Mouse (Mus musculus) hindbrain, embryonic 13.5 days (tissue): ENCODE measurements at regions not wholly inside any gene's neighbourhood (a gene's known extent, or its start where the extent isn't known, plus 50 kb on each side); places are given as distances from the start of the nearest gene placed in this dataset.

Experiments
- ATAC-seq: fragments of 200-750 bp; cut with Nextera tagmentation; 2 replicates; pipeline ENCODE4 v1.8.0; 2017; ENCODE audit warnings: moderate TSS enrichment; ENCODE audit not compliant: low FRiP score
- H3K27ac ChIP-seq: fragments of 300-500 bp; sonication (generic); 2 replicates; pipeline ENCODE4 v1.5.1; 2015; ENCODE audit warnings: inconsistent platforms, mild to moderate bottlenecking, moderate library complexity
- H3K27me3 ChIP-seq: fragments of 300-500 bp; sonication (generic); 2 replicates; pipeline ENCODE4 v1.6.1; 2015; ENCODE audit warnings: mild to moderate bottlenecking, inconsistent platforms
- H3K36me3 ChIP-seq: fragments of 300-500 bp; sonication (generic); 2 replicates; pipeline ENCODE4 v1.6.1; 2015; ENCODE audit warnings: mild to moderate bottlenecking, inconsistent platforms
- H3K4me1 ChIP-seq: fragments of 300-500 bp; sonication (generic); replicated peaks from 2 replicates; pipeline ENCODE4 v1.6.1; 2015; ENCODE audit warnings: inconsistent platforms
- H3K4me2 ChIP-seq: fragments of 300-500 bp; sonication (generic); 2 replicates; pipeline ENCODE4 v1.6.1; 2015; ENCODE audit warnings: inconsistent platforms, mild to moderate bottlenecking, moderate library complexity
- H3K4me3 ChIP-seq: fragments of 300-500 bp; sonication (generic); 2 replicates; pipeline ENCODE4 v1.5.1; 2015; ENCODE audit warnings: mild to moderate bottlenecking, inconsistent platforms
- H3K9ac ChIP-seq: fragments of 300-500 bp; sonication (generic); 2 replicates; pipeline ENCODE4 v1.6.1; 2015; ENCODE audit warnings: mild to moderate bottlenecking, inconsistent platforms
- H3K9me3 ChIP-seq: fragments of 300-500 bp; sonication (generic); 2 replicates; pipeline ENCODE4 v1.6.1; 2016; ENCODE audit warnings: inconsistent platforms
- WGBS: fragments of 180-500 bp; shearing (Covaris S2); methylation state at CpG from one replicate; pipeline ENCODE4 v1.1.7; 2015; 5-methylcytosine and 5-hydroxymethylcytosine counted together

DNA sequence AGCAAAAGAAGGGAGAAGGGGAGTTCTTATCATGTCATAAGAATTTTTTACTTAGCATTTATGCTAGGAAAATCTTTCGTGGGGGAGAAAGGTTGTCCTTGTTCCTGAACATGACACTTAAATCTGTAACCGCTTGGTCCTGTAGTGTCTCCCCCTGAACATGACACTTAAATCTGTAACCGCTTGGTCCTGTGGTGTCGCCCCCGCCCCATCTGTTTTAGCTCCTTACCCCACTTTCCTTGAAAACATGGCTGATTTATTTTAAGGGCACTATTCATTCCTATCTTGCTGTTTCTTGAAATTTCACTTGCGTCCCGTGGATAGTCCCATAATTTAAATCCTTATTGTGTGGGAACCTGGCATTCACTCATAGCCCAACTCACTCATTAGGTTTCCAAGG lies 82.2 kb downstream of the Rap2a start:
- Histone ChIP-seq H3K4me1 (no peaks in the 10 kb centered on the region), H3K36me3 (no peaks in the 10 kb centered on the region), H3K4me2 (no peak overlapping the region), H3K27me3 (no peaks in the 10 kb centered on the region), H3K9me3 (no peaks in the 10 kb centered on the region), H3K27ac (no peak overlapping the region), H3K9ac (no peak overlapping the region), H3K4me3 (no peak overlapping the region)
- no peak for ATAC-seq
- WGBS = 95% methylated on average over 7 of the region's 7 CpGs

DNA sequence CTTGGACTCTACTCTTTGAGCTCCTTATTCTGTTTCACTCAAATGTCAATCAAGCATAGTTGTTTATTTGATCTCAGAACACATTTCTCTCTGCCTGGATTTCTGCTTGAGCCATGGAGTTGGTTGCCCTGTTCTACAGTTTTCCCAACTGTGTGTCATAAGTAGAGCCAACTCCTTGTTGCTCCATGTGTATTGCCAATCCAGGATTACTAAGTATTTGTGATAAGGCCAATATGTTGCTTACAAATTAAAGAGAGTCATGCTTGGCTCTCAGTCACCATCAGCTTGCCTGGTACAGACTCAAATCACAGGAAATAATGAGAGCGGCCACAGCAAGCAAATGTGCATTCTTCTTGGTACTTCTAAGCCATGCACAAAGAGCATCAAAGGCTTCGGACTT lies 82.7 kb downstream of the Rap2a start:
- Histone ChIP-seq H3K27me3 (no peaks in the 10 kb centered on the region), H3K27ac (no peak overlapping the region), H3K9ac (no peak overlapping the region), H3K4me1 (no peaks in the 10 kb centered on the region), H3K9me3 (no peaks in the 10 kb centered on the region), H3K4me2 (no peak overlapping the region), H3K36me3 (no peaks in the 10 kb centered on the region), H3K4me3 (no peak overlapping the region)
- WGBS = 95% methylated on average over 2 of the region's 2 CpGs
- no peak for ATAC-seq

DNA sequence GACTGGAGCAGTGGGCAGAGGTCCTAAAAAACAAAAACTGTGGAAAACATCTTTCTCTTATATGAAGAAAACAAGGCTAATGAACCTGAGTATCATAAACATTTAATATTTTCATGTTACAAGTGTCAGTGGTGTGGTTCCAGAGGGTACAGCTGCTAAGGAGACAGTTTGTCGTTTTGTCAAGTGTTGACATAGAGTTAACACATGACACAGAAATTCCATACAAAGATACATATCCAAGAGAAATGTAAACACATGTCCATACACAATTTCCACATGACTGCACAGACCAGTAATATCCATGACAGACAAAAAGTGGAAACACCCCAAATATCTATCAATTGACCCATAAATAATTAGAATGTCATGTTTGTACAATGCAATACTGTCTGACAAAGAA lies 88.7 kb downstream of the Rap2a start:
- Histone ChIP-seq H3K4me2 (no peak overlapping the region), H3K4me1 (no peaks in the 10 kb centered on the region), H3K36me3 (no peaks in the 10 kb centered on the region), H3K9me3 (no peaks in the 10 kb centered on the region), H3K4me3 (no peak overlapping the region), H3K9ac (no peak overlapping the region), H3K27ac (no peak overlapping the region), H3K27me3 (no peaks in the 10 kb centered on the region)
- no peak for ATAC-seq
- WGBS = 88% methylated on average over 1 of the region's 1 CpGs

DNA sequence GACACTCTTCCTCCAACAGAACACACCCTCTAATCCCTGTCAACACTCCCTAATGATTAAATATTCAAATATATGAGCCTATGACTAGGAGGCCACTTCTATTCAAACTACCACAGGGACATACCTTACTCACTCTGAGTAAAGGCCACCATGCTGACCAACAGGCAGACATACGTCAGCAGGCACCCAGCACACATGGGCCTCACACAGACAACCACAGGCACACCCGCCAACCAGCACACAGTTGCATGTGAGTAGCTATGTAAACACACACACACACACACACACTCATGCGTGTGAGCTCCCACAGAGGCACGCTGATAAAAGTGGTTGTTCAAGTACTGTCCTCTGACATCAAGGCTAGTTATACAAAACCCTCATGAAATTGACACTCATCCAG lies 89.8 kb downstream of the Rap2a start:
- Histone ChIP-seq H3K36me3 (no peaks in the 10 kb centered on the region), H3K4me1 (no peaks in the 10 kb centered on the region), H3K27me3 (no peaks in the 10 kb centered on the region), H3K27ac (no peak overlapping the region), H3K4me3 (no peak overlapping the region), H3K4me2 (no peak overlapping the region), H3K9me3 (no peaks in the 10 kb centered on the region), H3K9ac (no peak overlapping the region)
- no peak for ATAC-seq
- 89% methylated on average over 4 of the region's 4 CpGs for WGBS

DNA sequence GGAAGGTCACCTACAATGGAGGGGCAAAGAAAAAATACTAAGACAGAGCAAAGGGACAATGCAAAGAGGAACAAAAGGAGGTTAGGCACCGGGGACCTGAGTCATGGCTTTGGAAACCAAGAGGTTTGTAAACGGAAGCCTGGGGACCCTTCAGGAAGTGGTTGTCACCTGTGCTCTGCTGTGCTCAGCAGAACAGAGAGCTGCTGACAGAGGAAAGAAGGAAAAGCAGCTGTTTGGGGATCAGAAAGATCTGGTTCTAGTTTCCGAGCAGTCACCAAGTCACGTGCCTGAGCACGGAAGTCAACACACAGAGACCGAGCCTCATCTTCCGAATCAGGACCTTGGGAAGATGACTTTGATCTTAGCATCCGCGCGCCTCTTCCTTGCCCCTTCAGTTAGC lies 94.0 kb downstream of the Rap2a start:
- WGBS = 73% methylated on average over 10 of the region's 10 CpGs
- no peak overlapping the region for H3K27ac ChIP-seq
- H3K4me2 ChIP-seq = no peak overlapping the region
- no peak for ATAC-seq
- H3K9me3 ChIP-seq = no peaks in the 10 kb centered on the region
- no peaks in the 10 kb centered on the region for H3K4me1 ChIP-seq
- no peak overlapping the region for H3K9ac ChIP-seq
- H3K4me3 ChIP-seq = no peak overlapping the region
- H3K36me3 ChIP-seq = no peaks in the 10 kb centered on the region
- no peaks in the 10 kb centered on the region for H3K27me3 ChIP-seq

DNA sequence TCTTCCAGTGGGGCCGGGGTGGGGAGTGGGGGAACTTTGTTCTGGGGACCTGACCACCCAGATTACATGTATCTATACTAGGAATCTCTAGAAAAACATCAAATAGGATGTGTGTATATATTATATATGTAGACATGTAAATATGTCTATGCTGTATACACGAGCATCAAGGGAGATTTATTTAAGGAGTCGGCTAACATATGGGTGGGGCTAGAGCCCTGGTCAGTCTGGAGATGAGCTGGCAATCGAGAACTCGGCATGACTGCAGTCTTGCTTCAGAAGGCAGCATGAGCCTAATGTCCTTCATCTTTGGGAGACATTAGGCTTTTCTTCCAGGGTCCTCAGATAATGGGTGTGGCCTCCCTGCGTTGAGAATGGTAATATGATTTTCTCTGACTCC lies 97.0 kb downstream of the Rap2a start:
- ATAC-seq = no peak
- 93% methylated on average over 6 of the region's 6 CpGs for WGBS

DNA sequence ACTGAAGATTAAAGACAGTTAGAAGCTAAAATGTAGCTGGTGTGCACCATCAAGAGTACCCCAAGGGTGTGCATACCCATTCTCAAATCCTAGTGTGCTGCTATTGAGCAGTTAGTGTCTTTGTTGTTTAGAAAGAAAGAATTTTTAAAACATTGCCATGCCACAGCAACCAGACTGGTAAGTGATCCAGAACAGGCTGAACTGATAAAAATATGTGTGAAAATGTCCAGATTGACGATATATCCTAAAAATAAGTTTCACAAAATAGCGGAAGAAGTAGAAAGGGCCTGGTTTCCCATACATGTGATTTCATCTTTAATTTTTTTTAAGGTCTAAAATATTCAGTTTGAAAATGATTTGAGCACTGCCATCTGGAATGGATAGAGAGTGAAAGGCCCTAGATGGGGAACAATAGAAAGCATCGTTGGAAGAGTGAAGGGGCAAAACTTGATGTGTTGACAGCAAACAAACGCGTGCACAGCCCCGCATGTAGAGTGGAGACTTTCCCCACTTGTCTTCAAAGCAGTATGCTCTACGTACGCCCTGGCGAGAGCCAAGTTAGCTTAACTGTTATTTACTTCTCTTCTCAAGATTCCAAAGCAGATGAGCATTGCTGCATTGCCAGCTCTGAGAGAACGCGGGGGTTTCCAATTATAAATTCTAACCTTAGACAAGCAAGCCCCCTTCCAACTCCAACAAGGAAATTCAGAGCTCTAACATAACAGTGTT lies 100.3 kb downstream of the Rap2a start:
- no peak overlapping the region for H3K4me2 ChIP-seq
- no peaks in the 10 kb centered on the region for H3K4me1 ChIP-seq
- no peak overlapping the region for H3K27ac ChIP-seq
- no peak for ATAC-seq
- H3K9me3 ChIP-seq = no peaks in the 10 kb centered on the region
- H3K9ac ChIP-seq = no peak overlapping the region
- H3K4me3 ChIP-seq = no peak overlapping the region
- 89% methylated on average over 11 of the region's 11 CpGs for WGBS
- H3K27me3 ChIP-seq = no peaks in the 10 kb centered on the region
- no peaks in the 10 kb centered on the region for H3K36me3 ChIP-seq

More for the DNA sequence above, 97.0 kb downstream of the Rap2a start:
- Histone ChIP-seq H3K4me3 (no peak overlapping the region), H3K27me3 (no peaks in the 10 kb centered on the region), H3K4me1 (no peaks in the 10 kb centered on the region), H3K4me2 (no peak overlapping the region), H3K9me3 (no peaks in the 10 kb centered on the region), H3K9ac (no peak overlapping the region), H3K36me3 (no peaks in the 10 kb centered on the region), H3K27ac (no peak overlapping the region)

DNA sequence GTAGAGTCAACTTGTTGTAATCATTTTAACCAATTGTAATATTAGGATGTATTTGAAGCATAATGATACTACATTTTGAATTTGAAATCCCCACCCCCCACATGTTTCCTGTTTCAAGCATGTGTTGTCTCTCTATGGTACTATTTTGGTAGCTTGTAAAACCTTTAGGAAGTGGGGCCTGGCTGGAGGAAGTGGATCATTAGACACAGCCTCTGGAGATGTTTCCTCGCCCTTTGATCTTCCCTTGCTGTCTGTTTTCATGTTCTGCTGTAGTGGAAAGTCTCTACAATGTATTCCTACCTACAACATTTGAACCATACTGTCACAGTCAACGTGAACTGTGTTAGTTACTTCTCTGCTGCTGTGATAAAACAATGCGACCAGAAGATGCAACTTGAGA lies 105.6 kb downstream of the Rap2a start:
- Histone ChIP-seq H3K27me3 (no peaks in the 10 kb centered on the region), H3K9me3 (no peaks in the 10 kb centered on the region), H3K4me3 (no peak overlapping the region), H3K36me3 (no peaks in the 10 kb centered on the region), H3K4me2 (no peak overlapping the region), H3K4me1 (no peaks in the 10 kb centered on the region), H3K27ac (no peak overlapping the region), H3K9ac (no peak overlapping the region)
- ATAC-seq = no peak
- WGBS = 79% methylated on average over 3 of the region's 3 CpGs

DNA sequence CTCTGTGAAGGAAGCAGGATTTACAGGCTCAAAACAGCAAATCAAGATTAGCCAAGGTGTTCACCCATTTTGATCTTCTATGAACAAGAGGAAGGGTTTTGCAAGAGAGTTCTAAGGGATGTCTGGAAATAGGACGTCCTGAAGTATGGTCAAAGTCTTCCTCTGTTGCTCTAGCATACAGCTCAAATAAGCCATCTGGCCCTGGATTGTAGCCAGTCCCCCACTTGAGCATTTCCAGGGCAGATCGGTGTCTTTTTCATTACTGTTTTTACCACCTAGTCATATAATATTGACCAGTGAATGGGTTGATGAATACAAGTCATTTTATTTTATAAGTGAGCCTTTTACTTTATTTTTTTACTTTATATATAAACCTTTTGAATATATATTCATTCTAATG lies 113.9 kb downstream of the Rap2a start:
- Histone ChIP-seq H3K9me3 (no peaks in the 10 kb centered on the region), H3K9ac (no peak overlapping the region), H3K27me3 (no peaks in the 10 kb centered on the region), H3K4me1 (no peaks in the 10 kb centered on the region), H3K36me3 (no peaks in the 10 kb centered on the region), H3K4me2 (no peak overlapping the region), H3K4me3 (no peak overlapping the region), H3K27ac (no peak overlapping the region)
- 93% methylated on average over 2 of the region's 2 CpGs for WGBS
- ATAC-seq = no peak

DNA sequence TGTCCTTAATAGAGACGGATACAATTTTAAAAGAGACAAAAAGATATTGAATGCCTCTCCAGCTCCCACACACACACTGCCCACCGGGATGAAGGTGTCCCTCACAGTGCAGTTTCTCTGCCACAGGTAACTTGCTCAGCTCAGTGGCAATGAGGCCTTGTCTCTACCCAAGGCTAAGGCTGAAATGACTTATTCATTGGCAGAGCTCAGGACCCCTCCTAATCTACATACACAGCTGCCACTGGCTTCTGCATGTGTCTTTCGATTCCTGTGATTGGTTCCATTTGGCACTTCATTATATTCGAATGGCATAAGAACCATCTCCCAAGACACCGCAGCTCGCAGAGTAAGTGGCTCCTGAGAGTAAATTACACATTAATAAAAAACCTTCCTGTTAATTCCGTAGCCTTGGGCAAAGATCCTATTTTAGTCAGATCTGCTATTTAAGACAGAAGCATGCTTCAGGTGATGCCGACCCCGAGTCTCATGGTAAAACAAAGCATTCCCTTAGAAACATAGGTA lies 122.2 kb downstream of the Rap2a start:
- H3K9ac ChIP-seq = no peak overlapping the region
- H3K27ac ChIP-seq = no peak overlapping the region
- no peak for ATAC-seq
- no peak overlapping the region for H3K4me2 ChIP-seq
- no peak overlapping the region for H3K4me3 ChIP-seq
- H3K9me3 ChIP-seq = no peaks in the 10 kb centered on the region
- H3K27me3 ChIP-seq = no peaks in the 10 kb centered on the region
- H3K36me3 ChIP-seq = no peaks in the 10 kb centered on the region
- 0 out of 2 replicates have a peak, but pooled peaks cover 4% of the 10 kb centered on the region for H3K4me1 ChIP-seq
- WGBS = 72% methylated on average over 9 of the region's 9 CpGs

DNA sequence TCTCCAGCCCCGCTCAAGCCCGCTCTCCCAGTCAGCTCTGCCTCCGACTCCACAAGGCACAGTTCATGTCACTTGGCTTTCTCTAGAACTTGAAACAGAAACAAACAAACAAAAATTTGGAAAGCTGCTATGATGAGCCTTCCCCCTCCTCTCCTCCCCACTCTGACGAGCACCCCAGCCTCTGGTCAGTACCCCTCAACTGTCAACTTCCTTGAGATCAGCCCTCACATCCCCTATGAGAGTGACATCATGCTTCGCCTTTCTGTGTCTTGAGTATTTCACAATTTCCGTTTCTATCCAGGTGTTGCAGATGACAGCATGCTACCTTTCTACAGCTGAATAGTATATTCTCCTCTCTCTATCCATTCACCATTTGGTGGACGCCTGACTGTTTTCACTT lies 123.3 kb downstream of the Rap2a start:
- Histone ChIP-seq H3K4me3 (no peak overlapping the region), H3K27ac (no peak overlapping the region), H3K9ac (no peak overlapping the region), H3K4me2 (no peak overlapping the region), H3K4me1 (0 out of 2 replicates have a peak, but pooled peaks cover 4% of the 10 kb centered on the region), H3K36me3 (no peaks in the 10 kb centered on the region), H3K9me3 (no peaks in the 10 kb centered on the region), H3K27me3 (no peaks in the 10 kb centered on the region)
- 91% methylated on average over 7 of the region's 7 CpGs for WGBS
- ATAC-seq = no peak

DNA sequence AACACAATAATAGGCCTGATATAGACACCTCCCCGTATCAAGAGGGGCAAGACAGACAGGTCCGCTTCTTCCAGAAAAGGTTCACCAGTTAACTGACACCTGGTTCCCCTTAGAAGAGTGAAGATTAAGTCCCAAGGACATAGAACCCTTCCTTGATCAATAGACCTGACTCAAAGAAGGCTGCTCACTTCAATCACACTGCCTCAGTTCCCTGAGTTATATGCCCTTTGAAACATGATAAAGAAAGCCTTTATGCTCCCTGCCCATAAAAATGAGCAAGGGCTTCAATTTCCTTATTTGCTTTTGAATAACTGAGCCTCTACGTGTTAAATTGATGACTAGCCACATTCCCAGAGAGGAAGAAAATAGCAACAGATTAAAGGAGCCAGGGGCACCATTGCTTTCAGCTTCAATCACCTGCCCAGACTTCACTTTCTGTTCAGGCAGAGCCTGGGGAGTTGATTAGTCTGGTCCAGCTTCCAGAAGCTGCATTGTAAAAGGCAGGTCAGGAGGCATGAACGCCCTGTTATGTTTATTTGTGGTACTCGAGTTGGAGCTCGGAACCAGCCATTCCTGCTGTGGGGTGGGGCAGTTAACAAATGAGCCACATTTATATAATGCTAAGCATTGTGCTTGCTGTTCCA lies 125.7 kb downstream of the Rap2a start:
- H3K4me1 ChIP-seq = 0 out of 2 replicates have a peak, but pooled peaks cover 4% of the 10 kb centered on the region
- no peak overlapping the region for H3K9ac ChIP-seq
- no peak overlapping the region for H3K27ac ChIP-seq
- H3K27me3 ChIP-seq = no peaks in the 10 kb centered on the region
- 66% methylated on average over 6 of the region's 6 CpGs for WGBS
- H3K9me3 ChIP-seq = no peaks in the 10 kb centered on the region
- no peak overlapping the region for H3K4me3 ChIP-seq
- H3K4me2 ChIP-seq = no peak overlapping the region
- no peak for ATAC-seq
- no peaks in the 10 kb centered on the region for H3K36me3 ChIP-seq

DNA sequence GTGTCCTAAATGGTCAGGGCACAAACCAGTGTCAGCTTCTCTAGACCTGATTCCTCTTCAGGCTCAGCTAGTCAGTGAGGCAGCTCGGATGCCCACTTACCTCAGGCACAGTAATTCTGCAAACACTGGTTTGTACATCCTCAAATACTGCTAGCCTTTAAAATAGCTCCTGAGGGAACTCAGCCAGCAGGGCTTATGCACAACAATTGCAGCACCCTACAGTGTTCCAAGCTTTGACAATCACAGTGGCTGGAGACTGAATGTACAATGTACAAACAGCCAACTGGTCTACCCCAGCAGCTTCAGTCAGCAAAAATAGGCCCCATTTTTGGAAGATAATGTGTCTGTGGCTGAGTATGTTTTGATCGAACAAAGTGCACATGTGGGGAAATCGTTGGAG lies 129.6 kb downstream of the Rap2a start:
- H3K4me2 ChIP-seq = no peak overlapping the region
- WGBS = 90% methylated on average over 3 of the region's 3 CpGs
- H3K9me3 ChIP-seq = no peaks in the 10 kb centered on the region
- H3K4me3 ChIP-seq = no peak overlapping the region
- no peak for ATAC-seq
- no peak overlapping the region for H3K27ac ChIP-seq
- H3K36me3 ChIP-seq = no peaks in the 10 kb centered on the region
- no peaks in the 10 kb centered on the region for H3K27me3 ChIP-seq
- H3K9ac ChIP-seq = no peak overlapping the region
- no peaks in the 10 kb centered on the region for H3K4me1 ChIP-seq
